Mouse (Mus musculus) left cerebral cortex, adult 11 months (tissue): ENCODE data around the gene Ggn.
"Not testable (repeated sequence)": the region's sequence is repeated elsewhere in the genome, so short reads cannot be mapped to it uniquely, and the experiment has no call there.

ENCODE experiments used
- DNase-seq: peaks from one replicate; pipeline ENCODE4 v3.0.0; 2022; ENCODE audit warnings: low spot score

Ggn gene

GRCm38 (mm10) chr7:29212775-29213560 is 43.0 kb downstream of the Ggn start:
- DNase-seq, result not testable (repeated sequence)

- no peak for DNase-seq
These were observed 43.7 kb downstream of the Ggn start, which contains the start of gene Catsperg1 for GRCm38 (mm10) chr7:29213675-29214082. Gene Catsperg1 (minus strand): TSS chr7:29214035.

- no peak for DNase-seq
These were observed 44.2 kb downstream of the Ggn start for GRCm38 (mm10) chr7:29214236-29214635.

- DNase-seq, result no peak
These were observed 44.8 kb downstream of the Ggn start for GRCm38 (mm10) chr7:29214846-29215245.
